Mouse (Mus musculus) heart, postnatal 0 days (tissue): ENCODE data around the gene Gm10338. TPM values are rescaled to one million over a fixed set of nuclear protein-coding genes. Genes with fewer than 3 reads are reported as not detected.
"Not testable (repeated sequence)": the region's sequence is repeated elsewhere in the genome, so short reads cannot be mapped to it uniquely, and the experiment has no call there.

ENCODE experiments used
- ATAC-seq: fragments of 200-750 bp; cut with Nextera tagmentation; 2 replicates; pipeline ENCODE4 v1.8.0; 2017; ENCODE audit warnings: low read depth, moderate number of reproducible peaks, moderate library complexity; ENCODE audit not compliant: insufficient read depth
- DNase-seq: peaks from one replicate; pipeline ENCODE4 v3.0.0-alpha.2; 2016; ENCODE audit warnings: low spot score
- H3K27ac ChIP-seq: fragments of 300-500 bp; sonication (generic); 2 replicates; pipeline ENCODE4 v1.5.1; 2014; ENCODE audit warnings: low read depth, mild to moderate bottlenecking
- H3K27me3 ChIP-seq: fragments of 300-500 bp; sonication (generic); 2 replicates; pipeline ENCODE4 v1.6.1; 2014; ENCODE audit warnings: low read length, mixed read lengths; ENCODE audit not compliant: control insufficient read depth, insufficient read depth
- H3K36me3 ChIP-seq: fragments of 300-500 bp; sonication (generic); replicated peaks from 2 replicates; pipeline ENCODE4 v1.6.1; 2014; ENCODE audit warnings: low read length, mixed read lengths; ENCODE audit not compliant: control insufficient read depth, insufficient read depth
- H3K4me1 ChIP-seq: fragments of 300-500 bp; sonication (generic); 2 replicates; pipeline ENCODE4 v1.6.1; 2014; ENCODE audit warnings: antibody characterized with exemption; ENCODE audit not compliant: control insufficient read depth, insufficient read depth
- H3K4me2 ChIP-seq: fragments of 300-500 bp; sonication (generic); 2 replicates; pipeline ENCODE4 v1.6.1; 2014; ENCODE audit warnings: low read depth, mild to moderate bottlenecking, low read length, moderate library complexity
- H3K4me3 ChIP-seq: fragments of 300-500 bp; sonication (generic); 2 replicates; pipeline ENCODE4 v1.5.1; 2014; ENCODE audit warnings: low read depth, low read length
- H3K9ac ChIP-seq: fragments of 300-500 bp; sonication (generic); replicated peaks from 2 replicates; pipeline ENCODE4 v1.6.1; 2014; ENCODE audit warnings: low read depth, low read length, mixed read lengths
- H3K9me3 ChIP-seq: fragments of 300-500 bp; sonication (generic); replicated peaks from 2 replicates; pipeline ENCODE4 v1.6.1; 2016; ENCODE audit warnings: low read length; ENCODE audit not compliant: control insufficient read depth
- WGBS: fragments of 180-500 bp; shearing (Covaris S2); extraction: QIAGEN DNeasy Blood & Tissue Kit; methylation state at CpG from one replicate; pipeline ENCODE4 v1.1.7; 2014; 5-methylcytosine and 5-hydroxymethylcytosine counted together
- polyA plus RNA-seq: library from polyadenylated mRNA; unstranded; fragments of >200 nt; fragmentation: Nextera tagmentation; extraction: Ambion mirVana; gene quantifications from 2 replicates; pipeline ENCODE4 v1.2.1, GENCODE M21; 2015
- total RNA-seq: library from RNA; depleted of rRNA; stranded (reverse); fragments of >200 nt; gene quantifications from 2 replicates; pipeline ENCODE4 v1.2.3, GENCODE M21; 2014; ENCODE audit warnings: low replicate concordance; rRNA removed

Gm10338 gene
- total RNA-seq (not detected in 2 replicates), polyA plus RNA-seq (not detected in 2 replicates)

- H3K36me3 ChIP-seq, DNase-seq, H3K4me2 ChIP-seq, H3K9me3 ChIP-seq, ATAC-seq, H3K4me3 ChIP-seq, H3K27ac ChIP-seq, H3K27me3 ChIP-seq, H3K9ac ChIP-seq, H3K4me1 ChIP-seq: not testable (repeated sequence)
- no CpG with 5 or more reads among the region's 2 CpGs for WGBS
Observed at GRCm38 (mm10) chr14:7595492-7595891, at the start of gene Gm10338. Gene Gm10338, minus strand, starts transcription at chr14:7595592.

DNA sequence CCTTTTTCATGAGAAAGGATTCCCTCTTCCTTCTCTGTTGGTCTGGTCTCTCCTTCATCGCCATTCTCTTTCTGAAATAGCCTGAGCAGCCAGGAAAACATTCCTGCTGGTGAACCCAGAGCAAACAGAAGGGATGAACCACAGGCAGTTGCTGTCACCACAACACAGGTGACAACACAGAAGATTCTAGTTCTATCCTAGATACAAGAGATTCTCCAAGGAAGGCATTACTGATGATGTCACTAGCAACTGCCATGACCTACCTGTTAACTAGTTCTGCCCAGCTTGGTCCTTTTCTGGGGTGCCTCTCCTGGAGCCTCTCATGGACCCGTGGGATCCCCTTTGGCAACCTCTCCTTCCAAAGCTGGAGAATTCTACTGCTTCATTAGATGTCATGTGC lies 48.5 kb upstream of the Gm10338 start, which contains the start of gene Gm10128:
Gene Gm10128 (minus strand): TSS at position 101 of the 400 bp plus-strand sequence.
- DNase-seq, ATAC-seq, H3K27me3 ChIP-seq, H3K9me3 ChIP-seq, H3K4me1 ChIP-seq, H3K4me3 ChIP-seq, H3K9ac ChIP-seq, H3K4me2 ChIP-seq, H3K27ac ChIP-seq, H3K36me3 ChIP-seq: not testable (repeated sequence)
- WGBS, result no CpG with 5 or more reads among the region's 2 CpGs

DNA sequence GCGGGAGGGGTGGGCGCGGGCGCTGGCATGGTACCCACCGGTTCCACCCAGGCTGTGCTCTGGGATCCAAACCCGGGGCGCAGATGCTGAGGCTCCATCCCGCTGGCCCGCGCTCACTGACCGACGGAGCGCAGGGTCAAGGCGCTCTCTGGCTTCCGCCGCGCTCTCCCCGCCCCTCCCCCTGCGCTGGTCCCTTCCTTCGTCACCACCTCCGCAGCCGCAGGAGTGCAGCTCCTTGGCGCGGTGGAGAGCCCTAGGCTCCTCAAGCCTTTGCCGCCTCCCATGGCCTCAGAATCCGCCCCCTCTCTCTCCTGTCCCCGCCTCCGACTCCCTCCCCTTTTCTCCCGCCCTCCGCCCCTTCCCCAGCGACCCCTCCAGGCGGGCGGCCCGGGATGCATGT lies 27.0 kb downstream of the Gm10338 start, which contains the start of gene Gm3558:
Gene Gm3558 (minus strand): TSS at position 185 of the 400 bp plus-strand sequence.
- DNase-seq, H3K27ac ChIP-seq, H3K9ac ChIP-seq, H3K9me3 ChIP-seq, H3K4me1 ChIP-seq, H3K27me3 ChIP-seq, ATAC-seq, H3K36me3 ChIP-seq: not testable (repeated sequence)
- no CpG with 5 or more reads among the region's 34 CpGs for WGBS
- peak within 1 kb of the TSS; percentile 36 for H3K4me3 ChIP-seq
- H3K4me2 ChIP-seq, result peak within 1 kb of the TSS; percentile 53

DNA sequence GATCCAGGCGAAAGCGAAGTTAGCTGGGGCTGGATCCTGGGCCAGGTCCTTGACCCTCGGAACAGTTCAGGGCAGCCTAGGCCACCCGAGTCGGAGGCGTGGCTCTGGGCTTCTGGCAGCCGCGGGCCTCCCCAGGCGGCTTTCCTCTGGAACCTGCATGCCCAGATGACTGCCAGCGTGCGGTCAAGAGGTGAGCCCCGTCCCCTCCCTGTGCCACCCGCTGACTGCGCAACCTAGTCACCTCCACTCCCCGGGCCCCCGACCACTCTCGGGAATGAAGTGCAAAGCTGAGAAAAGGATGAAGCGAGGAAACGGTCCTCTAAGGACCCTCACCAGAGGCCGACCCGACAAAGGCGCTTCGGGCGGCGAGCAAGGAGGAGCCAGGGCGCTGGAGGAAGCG lies 27.5 kb downstream of the Gm10338 start:
- peak overlapping the region; percentile 53 for H3K4me2 ChIP-seq
- H3K27ac ChIP-seq, H3K9me3 ChIP-seq, H3K4me1 ChIP-seq, H3K27me3 ChIP-seq, ATAC-seq, H3K9ac ChIP-seq, H3K36me3 ChIP-seq: not testable (repeated sequence)
- WGBS, result 1% methylated on average over 18 of the region's 27 CpGs
- peak overlapping the region; percentile 36 for H3K4me3 ChIP-seq
- peak; percentile 0 for DNase-seq

DNA sequence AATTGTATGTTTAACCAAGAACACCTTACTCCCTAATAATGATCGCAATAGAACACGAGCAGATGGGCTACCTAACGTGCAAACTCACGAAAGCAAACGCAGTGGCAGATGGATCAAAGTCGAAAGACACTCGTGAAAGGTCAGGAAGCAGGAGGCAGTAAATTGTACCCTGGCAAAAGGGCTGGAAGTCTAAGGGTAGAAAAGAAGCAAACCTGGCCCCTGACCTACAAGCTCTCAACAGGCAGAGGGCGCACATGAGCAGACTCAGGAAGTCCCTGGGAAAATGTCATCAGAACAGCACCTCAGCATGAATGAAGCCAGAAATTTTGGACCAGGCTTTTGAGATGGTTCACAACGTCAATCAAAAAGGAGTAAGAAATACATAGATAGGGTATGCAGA lies 28.1 kb downstream of the Gm10338 start:
- not testable (repeated sequence) for DNase-seq, H3K4me2 ChIP-seq, H3K4me3 ChIP-seq, ATAC-seq, H3K4me1 ChIP-seq, H3K27ac ChIP-seq, H3K36me3 ChIP-seq, H3K9ac ChIP-seq, H3K27me3 ChIP-seq, H3K9me3 ChIP-seq
- 3% methylated on average over 5 of the region's 9 CpGs for WGBS

Other genes starting within 250 kb of the Gm10338 start
- not detected in 2 replicates for gene Gm8374, start 230.5 kb downstream of the Gm10338 start, total RNA-seq
- gene Gm8374, start 230.5 kb downstream of the Gm10338 start, polyA plus RNA-seq, result not detected in 2 replicates
- gene Gm3755, start 144.7 kb downstream of the Gm10338 start, total RNA-seq, result not detected in 2 replicates
- not detected in 2 replicates for gene Gm3755, start 144.7 kb downstream of the Gm10338 start, polyA plus RNA-seq
- 0.11 TPM in 1 of 2 replicates, not detected in the other for gene Gm3752, start 111.8 kb downstream of the Gm10338 start, total RNA-seq
- 0.33 and 0.49 TPM in 2 replicates for gene Gm3752, start 111.8 kb downstream of the Gm10338 start, polyA plus RNA-seq
- not detected in 2 replicates for gene Gm3558, start 27.0 kb downstream of the Gm10338 start, total RNA-seq
- gene Gm3558, start 27.0 kb downstream of the Gm10338 start, polyA plus RNA-seq, result 0.22 and 0.51 TPM in 2 replicates
- not detected in 2 replicates for gene Gm10128, start 48.4 kb upstream of the Gm10338 start, total RNA-seq
- gene Gm10128, start 48.4 kb upstream of the Gm10338 start, polyA plus RNA-seq, result not detected in 2 replicates
- gene Gm26661, start 196.0 kb upstream of the Gm10338 start, total RNA-seq, result not detected in 2 replicates
- not detected in 2 replicates for gene Gm26661, start 196.0 kb upstream of the Gm10338 start, polyA plus RNA-seq
- 40.7 and 42.9 TPM in 2 replicates for gene Flnb, start 222.4 kb upstream of the Gm10338 start, total RNA-seq
- gene Flnb, start 222.4 kb upstream of the Gm10338 start, polyA plus RNA-seq, result 3.8 and 4.0 TPM in 2 replicates